Mouse (Mus musculus): ENCODE measurements at regions not wholly inside any gene's neighbourhood (a gene's known extent, or its start where the extent isn't known, plus 50 kb on each side); places are given as distances from the start of the nearest gene placed in this dataset.

DNA sequence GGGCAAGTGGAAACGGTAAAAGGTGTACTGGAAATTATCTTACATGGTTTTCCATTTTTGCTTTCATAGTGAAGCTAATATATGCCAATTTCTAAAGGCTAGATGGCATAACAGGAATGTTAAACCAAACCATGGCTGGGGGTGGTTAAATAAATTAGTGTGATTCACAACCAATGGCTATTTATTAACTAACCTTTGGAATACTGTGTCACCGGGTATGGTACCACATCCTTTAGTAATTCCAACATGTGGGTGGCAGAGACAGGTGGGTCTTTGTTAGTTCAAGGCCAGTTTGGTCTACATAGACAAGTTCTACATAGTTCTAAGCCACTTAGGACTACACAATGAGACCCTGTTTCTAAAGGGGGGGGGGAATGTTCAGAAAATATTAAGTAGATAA lies 179.8 kb upstream of the Plxnc1 start:
- Histone ChIP-seq H3K4me3 (no peak overlapping the region), H3K27ac (replicated peaks) (no peak overlapping the region), H3K9me3 (no peaks in the 10 kb centered on the region), H3K27me3 (replicated peaks; ENCODE audit: low read depth, poor library complexity, severe bottlenecking) (no peaks in the 10 kb centered on the region), H3K4me1 (no peaks in the 10 kb centered on the region), H3K36me3 (replicated peaks) (no peaks in the 10 kb centered on the region)
- WGBS, result 91% methylated on average over 2 of the region's 2 CpGs
- no peak for DNase-seq (ENCODE audit: low spot score)

DNA sequence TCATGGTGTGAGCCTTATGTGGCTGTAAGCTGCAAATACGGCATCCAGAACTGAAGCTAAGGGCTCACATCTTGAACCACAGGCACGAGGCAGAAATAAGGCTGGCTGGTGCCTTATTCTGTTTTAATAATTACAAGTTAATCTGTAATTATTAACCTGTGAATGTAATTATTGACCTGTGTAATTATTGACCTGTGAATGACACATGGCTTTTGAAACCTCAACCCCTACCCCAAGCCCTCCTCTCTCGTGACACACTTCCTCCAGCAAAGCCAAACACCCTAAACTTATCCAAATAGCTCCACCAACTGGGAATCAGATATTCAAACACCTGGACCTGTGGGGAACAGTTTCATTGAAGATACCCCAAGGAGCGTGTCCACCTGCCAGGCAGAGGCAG lies 175.4 kb upstream of the Plxnc1 start:
- H3K27ac ChIP-seq (replicated peaks), result no peak overlapping the region
- peaks cover 6% of the 10 kb centered on the region; the same call in 1 of the 2 replicates for H3K4me1 ChIP-seq
- H3K27me3 ChIP-seq (replicated peaks; ENCODE audit: low read depth, poor library complexity, severe bottlenecking), result no peaks in the 10 kb centered on the region
- no peak for DNase-seq (ENCODE audit: low spot score)
- no peak overlapping the region for H3K4me3 ChIP-seq
- no peaks in the 10 kb centered on the region for H3K9me3 ChIP-seq
- no peaks in the 10 kb centered on the region for H3K36me3 ChIP-seq (replicated peaks)
- 87% methylated on average over 4 of the region's 4 CpGs for WGBS

DNA sequence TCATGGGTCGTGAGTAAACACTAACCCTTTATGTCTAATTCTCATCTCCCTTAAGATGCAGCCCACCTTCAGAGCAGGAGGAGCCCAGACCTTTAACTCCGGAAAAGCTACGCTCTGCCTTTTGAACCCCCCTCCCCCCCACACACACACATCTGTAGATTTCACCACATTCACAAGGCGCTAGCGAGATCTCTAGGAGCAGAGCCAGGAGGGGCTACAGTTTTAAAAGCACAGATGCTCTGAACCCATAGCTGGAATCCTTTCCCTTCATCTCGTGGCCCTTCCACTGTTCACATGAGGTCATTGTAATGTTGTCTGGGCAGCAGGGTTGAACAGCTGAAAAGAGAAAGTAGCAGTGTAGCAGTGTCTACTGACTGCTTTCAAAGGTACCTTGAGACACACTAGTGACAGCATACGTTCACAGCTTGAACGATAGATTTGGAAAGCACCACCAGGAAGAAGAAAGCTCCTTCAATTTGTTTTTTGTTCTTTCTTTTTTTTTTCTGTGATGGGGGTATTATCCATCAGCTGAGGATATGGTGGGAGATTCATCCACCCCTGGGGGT lies 174.2 kb upstream of the Plxnc1 start:
- no peaks in the 10 kb centered on the region for H3K36me3 ChIP-seq (replicated peaks)
- no peaks in the 10 kb centered on the region for H3K27me3 ChIP-seq (replicated peaks; ENCODE audit: low read depth, poor library complexity, severe bottlenecking)
- DNase-seq (ENCODE audit: low spot score), result no peak
- peaks cover 6% of the 10 kb centered on the region; the same call in 1 of the 2 replicates for H3K4me1 ChIP-seq
- 72% methylated on average over 8 of the region's 8 CpGs for WGBS
- no peaks in the 10 kb centered on the region for H3K9me3 ChIP-seq
- no peak overlapping the region for H3K27ac ChIP-seq (replicated peaks)
- no peak overlapping the region for H3K4me3 ChIP-seq

DNA sequence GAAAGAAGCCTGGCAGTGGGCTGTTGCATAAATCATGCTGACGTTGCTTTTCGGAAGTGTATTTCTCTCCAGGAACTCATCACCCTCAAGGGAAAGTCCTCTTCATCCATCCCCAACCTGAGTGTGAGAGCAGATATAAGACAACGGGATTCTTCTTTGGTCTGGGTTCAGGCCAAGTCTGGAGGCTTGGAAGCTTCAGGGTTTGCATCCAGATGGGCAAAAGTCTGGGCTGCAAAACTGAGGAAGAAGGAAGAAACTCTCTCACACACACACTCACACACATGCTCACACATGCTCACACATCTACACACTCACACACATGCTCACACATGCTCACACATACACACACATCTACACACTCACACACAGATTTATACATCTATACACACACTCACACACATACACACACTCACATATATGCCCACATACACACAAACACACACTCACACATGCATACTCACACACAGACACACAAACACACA lies 173.1 kb upstream of the Plxnc1 start:
- Histone ChIP-seq H3K4me3 (no peak overlapping the region), H3K27ac (replicated peaks) (no peak overlapping the region), H3K36me3 (replicated peaks) (no peaks in the 10 kb centered on the region), H3K9me3 (no peaks in the 10 kb centered on the region), H3K27me3 (replicated peaks; ENCODE audit: low read depth, poor library complexity, severe bottlenecking) (no peaks in the 10 kb centered on the region), H3K4me1 (peaks cover 6% of the 10 kb centered on the region; the same call in 1 of the 2 replicates)
- WGBS, result 80% methylated on average over 3 of the region's 3 CpGs
- no peak for DNase-seq (ENCODE audit: low spot score)

DNA sequence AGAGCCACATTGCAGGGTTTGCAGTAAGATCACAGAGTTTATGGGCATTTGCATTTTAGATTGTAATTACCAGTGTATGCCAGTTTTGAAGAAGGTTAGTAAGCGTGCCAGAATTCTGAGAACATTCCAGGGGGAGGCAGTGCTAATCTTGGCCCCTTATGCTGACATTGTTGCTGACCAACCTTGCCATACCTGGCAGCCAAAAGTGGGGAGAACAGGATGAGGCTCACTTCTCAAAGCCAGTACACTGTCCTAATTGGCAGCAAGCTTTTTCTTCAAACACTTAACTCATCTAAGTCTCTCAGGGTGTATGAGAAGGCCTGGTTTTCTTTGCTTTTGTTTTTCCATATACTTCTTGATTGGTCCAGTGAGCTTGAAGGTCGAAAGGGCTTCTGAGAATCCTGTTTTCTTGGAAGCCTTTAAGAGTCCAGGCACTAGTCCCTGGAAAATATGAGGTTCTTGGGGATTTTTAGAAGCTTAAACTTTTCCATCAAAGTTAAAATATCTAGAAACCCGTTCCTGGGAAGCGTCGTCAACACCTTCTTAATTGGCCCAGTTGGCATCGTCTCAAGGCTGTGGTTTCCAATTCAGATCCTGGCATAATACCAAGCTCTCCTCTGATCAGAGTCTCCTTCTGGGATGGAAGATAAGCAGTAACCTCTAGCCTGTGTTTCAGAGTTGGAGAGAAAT lies 172.6 kb upstream of the Plxnc1 start:
- Histone ChIP-seq H3K4me3 (no peak overlapping the region), H3K27me3 (replicated peaks; ENCODE audit: low read depth, poor library complexity, severe bottlenecking) (no peaks in the 10 kb centered on the region), H3K36me3 (replicated peaks) (no peaks in the 10 kb centered on the region), H3K27ac (replicated peaks) (no peak overlapping the region), H3K9me3 (no peaks in the 10 kb centered on the region), H3K4me1 (peaks cover 10% of the 10 kb centered on the region; the same call in 1 of the 2 replicates)
- WGBS, result 90% methylated on average over 6 of the region's 6 CpGs
- no peak for DNase-seq (ENCODE audit: low spot score)

DNA sequence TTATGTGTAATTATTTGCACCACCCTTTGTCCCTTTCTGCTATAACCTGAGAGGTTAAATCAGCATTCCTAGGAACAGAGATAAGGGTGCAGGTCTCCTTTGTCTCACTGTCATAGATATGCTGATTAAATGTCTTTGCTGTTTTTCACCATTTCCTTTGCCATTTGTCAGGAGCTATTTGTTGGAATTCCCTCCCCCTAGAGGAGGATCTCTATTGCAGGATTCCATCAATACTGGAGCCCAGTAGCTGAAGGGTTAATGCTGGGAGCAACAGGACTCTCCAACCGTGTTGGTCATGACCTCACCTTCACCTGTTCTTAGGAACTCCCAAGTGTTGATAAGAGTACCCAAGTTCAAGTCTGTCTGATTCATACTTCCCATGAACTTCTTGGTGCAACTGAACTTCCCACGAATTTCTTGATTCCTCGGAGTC lies 172.0 kb upstream of the Plxnc1 start:
- no peaks in the 10 kb centered on the region for H3K27me3 ChIP-seq (replicated peaks; ENCODE audit: low read depth, poor library complexity, severe bottlenecking)
- H3K4me3 ChIP-seq, result no peak overlapping the region
- DNase-seq (ENCODE audit: low spot score), result no peak
- H3K4me1 ChIP-seq, result peaks cover 13% of the 10 kb centered on the region; the same call in 1 of the 2 replicates
- no peak overlapping the region for H3K27ac ChIP-seq (replicated peaks)
- H3K9me3 ChIP-seq, result no peaks in the 10 kb centered on the region
- 69% methylated on average over 3 of the region's 3 CpGs for WGBS
- no peaks in the 10 kb centered on the region for H3K36me3 ChIP-seq (replicated peaks)

DNA sequence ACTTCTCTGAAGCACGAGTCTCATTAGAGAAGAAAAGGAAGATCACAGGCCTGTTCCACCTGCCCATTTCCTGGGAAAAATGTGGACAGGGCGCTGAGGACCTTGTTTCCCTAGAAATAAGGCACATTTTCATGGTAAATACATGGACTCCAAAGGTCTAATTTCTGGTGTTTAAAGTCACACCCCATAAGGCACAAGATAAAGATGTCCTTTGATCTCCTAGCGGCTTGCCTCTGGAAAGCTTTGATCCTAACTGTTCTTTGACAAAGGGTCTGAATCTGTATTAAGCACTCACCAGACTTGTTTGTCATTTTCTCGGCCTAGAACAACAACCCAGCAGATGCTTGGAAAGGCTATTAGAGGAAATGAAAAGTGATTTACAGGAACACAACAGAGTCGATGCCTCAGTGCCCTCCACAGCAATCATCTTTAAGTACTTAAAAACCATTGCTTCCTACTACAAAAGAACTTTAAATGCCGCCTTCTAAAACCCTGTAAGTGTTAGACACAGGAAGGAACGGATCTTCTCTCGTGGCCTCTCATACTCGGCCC lies 168.3 kb upstream of the Plxnc1 start:
- Histone ChIP-seq H3K4me3 (no peak overlapping the region), H3K36me3 (replicated peaks) (no peaks in the 10 kb centered on the region), H3K9me3 (no peaks in the 10 kb centered on the region), H3K27ac (replicated peaks) (0 out of 2 replicates have a peak overlapping the region, but pooled peaks have one; percentile 19), H3K4me1 (peaks cover 9% of the 10 kb centered on the region), H3K27me3 (replicated peaks; ENCODE audit: low read depth, poor library complexity, severe bottlenecking) (no peaks in the 10 kb centered on the region)
- no peak for DNase-seq (ENCODE audit: low spot score)
- 66% methylated on average over 9 of the region's 9 CpGs for WGBS

DNA sequence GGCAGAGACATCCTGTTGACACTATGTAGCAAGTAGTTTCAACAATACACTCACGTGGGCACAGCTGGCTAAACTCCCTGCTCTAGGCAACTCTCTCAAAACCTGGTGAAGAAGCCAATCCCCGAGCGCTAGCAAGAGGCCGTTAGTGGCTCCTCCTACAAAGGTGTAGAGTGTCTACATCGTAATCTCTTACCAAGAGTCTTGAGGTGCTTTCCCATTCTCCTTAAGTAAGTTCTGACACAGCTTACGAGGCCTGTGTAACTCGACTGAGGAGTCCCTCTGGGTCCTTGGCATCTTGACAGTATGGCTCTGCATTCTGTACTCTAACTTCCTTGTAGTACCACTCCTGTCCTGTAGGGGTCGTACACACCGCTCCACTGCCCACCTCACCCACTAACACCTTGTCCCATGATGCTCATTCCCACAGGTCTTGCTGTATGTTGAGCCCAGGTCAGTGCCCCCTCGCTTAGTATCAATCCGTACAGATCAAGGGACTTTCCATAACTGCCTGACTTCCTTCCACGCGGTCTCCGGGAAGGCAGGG lies 167.7 kb upstream of the Plxnc1 start:
- 71% methylated on average over 14 of the region's 14 CpGs for WGBS
- DNase-seq (ENCODE audit: low spot score), result no peak
- Histone ChIP-seq H3K4me1 (peaks cover 15% of the 10 kb centered on the region), H3K36me3 (replicated peaks) (no peaks in the 10 kb centered on the region), H3K27ac (replicated peaks) (no peak overlapping the region; the same call in 1 of the 2 replicates), H3K9me3 (no peaks in the 10 kb centered on the region), H3K4me3 (no peak overlapping the region), H3K27me3 (replicated peaks; ENCODE audit: low read depth, poor library complexity, severe bottlenecking) (no peaks in the 10 kb centered on the region)

DNA sequence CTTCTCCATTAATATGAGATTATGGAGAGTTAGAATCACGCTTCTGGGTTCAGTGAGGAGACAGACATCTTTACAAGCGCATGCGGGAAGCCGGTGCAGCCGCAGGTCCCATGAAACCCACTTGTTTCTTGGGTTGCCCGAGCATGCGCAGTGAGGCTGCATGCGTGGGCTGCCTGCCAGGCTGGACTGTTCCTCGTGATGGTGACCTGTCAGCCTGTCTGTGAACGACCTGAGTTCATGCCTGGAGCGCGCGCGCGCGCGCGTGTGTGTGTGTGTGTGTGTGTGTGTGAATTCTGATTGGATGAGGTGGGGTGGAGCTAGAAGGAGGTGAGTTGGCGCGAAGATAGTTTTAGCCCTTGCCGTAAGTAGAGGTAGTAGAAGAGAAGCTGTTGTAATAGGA lies 166.2 kb upstream of the Plxnc1 start:
- 89% methylated on average over 21 of the region's 21 CpGs for WGBS
- peaks cover 18% of the 10 kb centered on the region for H3K4me1 ChIP-seq

DNA sequence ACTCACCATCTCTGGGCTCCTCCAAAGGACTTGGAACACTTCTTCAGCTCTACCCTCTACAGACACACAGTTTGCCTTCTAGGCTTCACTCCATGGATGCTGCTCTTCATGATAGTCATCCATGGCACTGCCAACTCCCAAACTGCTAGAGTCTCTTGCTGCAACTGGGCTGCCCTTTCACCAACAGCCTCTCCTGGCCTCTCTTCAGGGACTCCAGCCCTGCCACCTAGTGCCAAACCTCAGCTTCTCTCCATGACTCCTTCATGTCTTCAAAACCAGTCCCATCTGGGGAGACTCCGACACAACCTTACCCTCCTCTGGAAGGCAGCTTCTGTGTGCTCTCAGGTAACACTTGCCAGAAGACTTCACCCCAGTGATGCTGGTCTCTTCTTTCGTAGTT lies 164.9 kb upstream of the Plxnc1 start:
- Histone ChIP-seq H3K4me3 (no peak overlapping the region), H3K9me3 (no peaks in the 10 kb centered on the region), H3K27me3 (replicated peaks; ENCODE audit: low read depth, poor library complexity, severe bottlenecking) (no peaks in the 10 kb centered on the region), H3K4me1 (peaks cover 18% of the 10 kb centered on the region), H3K36me3 (replicated peaks) (no peaks in the 10 kb centered on the region), H3K27ac (replicated peaks) (no peak overlapping the region)
- no peak for DNase-seq (ENCODE audit: low spot score)
- WGBS, result 93% methylated on average over 2 of the region's 2 CpGs

More for the DNA sequence above, 166.2 kb upstream of the Plxnc1 start:
- H3K4me3 ChIP-seq, result no peak overlapping the region
- no peaks in the 10 kb centered on the region for H3K36me3 ChIP-seq (replicated peaks)
- no peak for DNase-seq (ENCODE audit: low spot score)
- no peaks in the 10 kb centered on the region for H3K9me3 ChIP-seq
- H3K27me3 ChIP-seq (replicated peaks; ENCODE audit: low read depth, poor library complexity, severe bottlenecking), result no peaks in the 10 kb centered on the region
- no peak overlapping the region for H3K27ac ChIP-seq (replicated peaks)

DNA sequence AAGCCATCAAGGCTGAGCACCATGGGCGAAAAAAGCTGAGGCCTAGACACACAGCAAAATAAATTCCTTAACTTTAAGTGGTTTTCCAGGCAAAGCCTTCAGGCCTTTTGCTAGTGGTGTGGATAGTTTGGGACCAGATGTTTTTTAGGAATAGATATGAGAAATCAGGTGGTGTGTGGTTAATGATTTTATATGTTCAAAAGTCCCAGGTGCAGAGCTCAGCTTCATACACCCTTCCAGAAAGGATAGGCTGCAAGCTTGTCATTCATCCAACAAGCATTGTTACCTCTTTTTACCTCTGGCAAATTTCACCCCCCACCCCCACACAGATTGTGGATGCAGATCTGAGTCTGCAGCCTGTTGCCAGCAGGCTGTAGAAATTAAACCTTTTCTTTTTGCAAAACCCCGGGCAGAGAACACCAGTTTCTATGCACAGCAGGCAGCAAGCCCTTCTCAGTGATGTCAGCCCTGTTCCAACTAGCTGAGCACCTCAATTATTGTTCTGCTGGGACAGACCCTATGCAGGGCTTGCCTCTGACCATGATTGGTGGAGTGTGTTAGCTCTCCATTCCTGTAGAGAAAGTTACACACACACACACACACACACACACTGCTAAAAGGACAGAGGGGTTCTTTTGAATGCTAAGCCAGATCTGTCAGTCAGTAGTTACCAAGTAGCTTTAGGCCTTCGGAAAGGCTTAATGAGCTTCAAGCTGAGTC lies 163.1 kb upstream of the Plxnc1 start:
- no peaks in the 10 kb centered on the region for H3K27me3 ChIP-seq (replicated peaks; ENCODE audit: low read depth, poor library complexity, severe bottlenecking)
- H3K9me3 ChIP-seq, result no peaks in the 10 kb centered on the region
- WGBS, result 29% methylated on average over 3 of the region's 3 CpGs
- H3K27ac ChIP-seq (replicated peaks), result 0 out of 2 replicates have a peak overlapping the region, but pooled peaks have one; percentile 8
- H3K36me3 ChIP-seq (replicated peaks), result no peaks in the 10 kb centered on the region
- no peak for DNase-seq (ENCODE audit: low spot score)
- H3K4me1 ChIP-seq, result peaks cover 17% of the 10 kb centered on the region
- no peak overlapping the region for H3K4me3 ChIP-seq

DNA sequence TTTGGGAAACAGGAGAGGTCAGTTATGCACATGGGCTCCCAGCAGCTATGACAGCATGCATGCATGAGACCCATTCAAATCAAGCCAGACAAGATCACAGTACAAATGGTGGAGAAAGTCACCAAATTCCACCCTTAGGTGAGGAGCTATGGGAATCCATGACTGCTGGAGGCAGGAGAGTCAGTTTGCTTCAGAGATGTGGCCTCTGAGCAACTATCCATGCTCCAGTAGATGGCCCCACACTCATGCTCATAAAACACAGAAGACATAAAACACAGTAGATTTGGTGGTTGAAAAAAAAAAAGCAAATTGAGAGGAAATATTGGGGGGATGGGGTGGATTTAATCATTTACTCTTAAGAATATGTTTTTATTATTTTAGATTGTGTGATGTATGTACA lies 159.2 kb upstream of the Plxnc1 start:
- Histone ChIP-seq H3K36me3 (replicated peaks) (no peaks in the 10 kb centered on the region), H3K4me1 (peaks cover 10% of the 10 kb centered on the region), H3K27me3 (replicated peaks; ENCODE audit: low read depth, poor library complexity, severe bottlenecking) (no peaks in the 10 kb centered on the region), H3K4me3 (no peak overlapping the region), H3K27ac (replicated peaks) (no peak overlapping the region), H3K9me3 (no peaks in the 10 kb centered on the region)
- no peak for DNase-seq (ENCODE audit: low spot score)
